Mouse (Mus musculus) liver, embryonic 13.5 days (tissue): ENCODE data around the gene Isyna1. TPM values are rescaled to one million over a fixed set of nuclear protein-coding genes. Genes with fewer than 3 reads are reported as not detected.

Source experiments
- ATAC-seq: fragments of 200-750 bp; cut with Nextera tagmentation; 2 replicates; pipeline ENCODE4 v1.8.0; 2017; ENCODE audit warnings: low read depth, mild to moderate bottlenecking, moderate number of reproducible peaks, moderate library complexity
- DNase-seq: peaks from one replicate; pipeline ENCODE4 v3.0.0; 2022
- H3K27ac ChIP-seq: fragments of 300-500 bp; sonication (generic); 2 replicates; pipeline ENCODE4 v1.5.1; 2015; ENCODE audit warnings: moderate library complexity, mild to moderate bottlenecking, inconsistent platforms
- H3K27me3 ChIP-seq: fragments of 300-500 bp; sonication (generic); 2 replicates; pipeline ENCODE4 v1.6.1; 2015; ENCODE audit warnings: mild to moderate bottlenecking, inconsistent platforms
- H3K36me3 ChIP-seq: fragments of 300-500 bp; sonication (generic); 2 replicates; pipeline ENCODE4 v1.6.1; 2015; ENCODE audit warnings: mild to moderate bottlenecking, inconsistent platforms
- H3K4me1 ChIP-seq: fragments of 300-500 bp; sonication (generic); replicated peaks from 2 replicates; pipeline ENCODE4 v1.6.1; 2015; ENCODE audit warnings: inconsistent platforms
- H3K4me2 ChIP-seq: fragments of 300-500 bp; sonication (generic); 2 replicates; pipeline ENCODE4 v1.6.1; 2015; ENCODE audit warnings: inconsistent platforms, mild to moderate bottlenecking, moderate library complexity
- H3K4me3 ChIP-seq: fragments of 300-500 bp; sonication (generic); replicated peaks from 2 replicates; pipeline ENCODE4 v1.5.1; 2015; ENCODE audit warnings: mild to moderate bottlenecking, inconsistent platforms
- H3K9ac ChIP-seq: fragments of 300-500 bp; sonication (generic); 2 replicates; pipeline ENCODE4 v1.6.1; 2015; ENCODE audit warnings: mild to moderate bottlenecking, inconsistent platforms
- H3K9me3 ChIP-seq: fragments of 300-500 bp; sonication (generic); replicated peaks from 2 replicates; pipeline ENCODE4 v1.6.1; 2016; ENCODE audit warnings: inconsistent platforms
- WGBS: fragments of 180-500 bp; shearing (Covaris S2); methylation state at CpG from one replicate; pipeline ENCODE4 v1.1.7; 2015; ENCODE audit not compliant: insufficient replicate concordance; 5-methylcytosine and 5-hydroxymethylcytosine counted together
- polyA plus RNA-seq: library from polyadenylated mRNA; unstranded; fragments of >200 nt; fragmentation: Nextera tagmentation; extraction: Ambion mirVana; gene quantifications from 2 replicates; pipeline ENCODE4 v1.2.1, GENCODE M21; 2015

Gene Isyna1
- polyA plus RNA-seq, 1 experiment from 2014 or later: 84.9 TPM

DNA sequence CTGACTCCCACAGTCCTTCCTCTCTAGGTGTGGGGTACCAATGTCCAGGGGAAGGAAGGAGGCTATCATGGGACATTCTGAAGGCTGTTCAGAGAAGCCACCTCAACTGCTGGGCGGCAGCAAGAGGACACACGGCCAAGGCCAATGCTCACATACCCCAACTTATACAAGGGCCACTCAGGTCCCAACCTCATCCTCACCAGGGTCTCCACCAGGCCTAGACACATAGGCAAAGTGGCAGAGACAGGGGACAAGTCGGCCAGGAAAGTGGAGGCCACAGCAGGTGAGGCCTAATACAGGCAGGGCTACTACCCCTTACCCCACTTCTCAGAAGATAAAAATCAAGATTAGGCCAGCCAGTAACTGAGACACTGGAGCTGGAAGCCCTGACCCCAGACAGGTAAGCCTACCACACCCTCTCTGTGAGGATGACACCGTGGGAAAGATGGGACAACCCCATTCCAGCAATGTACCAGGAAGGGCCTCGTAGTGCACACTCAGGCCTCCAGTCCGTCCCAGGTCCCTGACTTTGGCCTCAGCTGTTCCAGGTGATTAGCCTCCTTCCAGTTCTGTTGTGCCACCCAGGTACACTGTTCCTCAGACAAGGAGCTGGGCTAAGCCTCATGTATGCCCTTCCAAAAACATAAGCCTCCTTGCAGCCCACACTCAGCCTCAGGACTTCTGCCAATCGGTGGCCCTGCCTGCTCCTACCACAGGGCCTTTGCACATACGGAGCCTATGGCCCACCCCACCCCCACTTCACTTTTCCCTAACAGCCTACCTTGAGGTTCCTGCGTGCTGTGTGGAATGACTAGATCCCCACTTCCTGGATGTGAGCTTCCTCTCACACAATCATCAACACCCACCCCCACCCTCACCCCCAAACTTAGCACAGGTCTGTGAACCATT, 12.0 kb downstream of the Isyna1 start:
- H3K27me3 ChIP-seq: peaks cover 5% of the 10 kb centered on the region; the same call in 1 of the 2 replicates
- H3K4me2 ChIP-seq: peak overlapping the region; percentile 93; the same call in 1 of the 2 replicates
- peak overlapping the region; percentile 81 for H3K4me3 ChIP-seq
- ATAC-seq (no peak), DNase-seq (no peak)
- WGBS: 69% methylated on average over 9 of the region's 9 CpGs
- peaks cover 87% of the 10 kb centered on the region for H3K4me1 ChIP-seq
- peak overlapping the region; percentile 16 for H3K27ac ChIP-seq
- peaks cover 16% of the 10 kb centered on the region for H3K36me3 ChIP-seq
- H3K9me3 ChIP-seq: no peaks in the 10 kb centered on the region
- H3K9ac ChIP-seq: peak overlapping the region; percentile 94; the same call in 1 of the 2 replicates

DNA sequence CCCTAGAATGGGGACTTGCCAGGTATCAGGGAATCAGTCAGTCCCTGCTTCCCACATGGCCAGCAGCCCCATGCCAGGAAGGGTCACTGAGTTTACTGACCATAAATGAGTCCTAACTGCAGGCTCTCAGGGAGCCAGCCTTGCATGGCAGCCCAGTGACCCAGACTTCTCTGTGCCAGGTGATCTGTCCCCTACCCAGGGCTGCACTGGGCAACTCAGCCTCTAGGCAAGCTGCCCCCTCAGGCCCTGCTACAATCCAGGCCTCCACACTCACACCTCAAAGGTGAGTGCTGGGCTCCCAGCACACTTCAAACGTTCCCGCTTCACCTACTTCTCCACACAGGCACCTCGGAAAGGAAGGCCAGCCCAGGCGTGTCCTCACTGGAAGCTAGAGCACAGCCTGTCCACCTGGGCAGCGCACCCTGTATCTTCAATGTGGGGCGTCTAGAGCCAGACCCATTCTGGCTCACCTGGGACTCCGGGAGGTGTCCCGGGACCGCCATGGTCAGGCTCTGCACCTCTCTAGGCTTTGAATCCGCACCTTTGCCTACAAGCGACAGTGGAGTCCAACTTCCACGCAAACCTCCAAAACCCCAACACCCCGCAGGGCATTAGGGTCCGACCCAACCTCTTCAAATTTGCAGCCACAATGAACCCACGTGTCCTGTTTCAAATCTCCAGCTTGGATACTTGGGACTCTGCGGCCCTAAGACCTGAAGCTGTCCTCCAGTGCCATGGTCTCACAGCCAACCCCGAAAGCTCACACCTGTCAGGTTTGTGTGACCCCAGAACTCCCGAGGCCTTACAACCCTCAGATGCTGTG, 12.8 kb downstream of the Isyna1 start:
- H3K9me3 ChIP-seq: no peaks in the 10 kb centered on the region
- H3K9ac ChIP-seq: peak overlapping the region; percentile 94
- peaks cover 87% of the 10 kb centered on the region for H3K4me1 ChIP-seq
- H3K27me3 ChIP-seq: peaks cover 5% of the 10 kb centered on the region; the same call in 1 of the 2 replicates
- H3K36me3 ChIP-seq: peaks cover 12% of the 10 kb centered on the region
- WGBS: 49% methylated on average over 18 of the region's 18 CpGs
- peak overlapping the region; percentile 81 for H3K4me3 ChIP-seq
- ATAC-seq (no peak), DNase-seq (no peak)
- peak overlapping the region; percentile 93 for H3K4me2 ChIP-seq
- H3K27ac ChIP-seq: peak overlapping the region; percentile 91

DNA sequence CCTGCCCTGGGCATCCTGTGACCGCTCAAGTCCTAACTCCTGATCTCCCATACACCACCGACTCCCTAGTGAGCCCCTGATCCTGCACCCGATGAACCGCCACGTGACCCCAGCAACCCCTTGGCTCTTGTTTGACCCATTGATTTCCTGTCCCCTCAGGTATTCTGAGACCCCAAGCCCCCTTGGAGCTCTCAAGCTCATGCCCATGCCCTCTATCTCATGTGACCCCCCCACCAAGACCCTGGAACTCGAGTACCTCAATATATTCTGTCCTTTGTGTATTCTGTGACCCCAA, 13.4 kb downstream of the Isyna1 start:
- peaks cover 5% of the 10 kb centered on the region; the same call in 1 of the 2 replicates for H3K27me3 ChIP-seq
- H3K27ac ChIP-seq: peak overlapping the region; percentile 91
- WGBS: 10% methylated on average over 6 of the region's 6 CpGs

DNA sequence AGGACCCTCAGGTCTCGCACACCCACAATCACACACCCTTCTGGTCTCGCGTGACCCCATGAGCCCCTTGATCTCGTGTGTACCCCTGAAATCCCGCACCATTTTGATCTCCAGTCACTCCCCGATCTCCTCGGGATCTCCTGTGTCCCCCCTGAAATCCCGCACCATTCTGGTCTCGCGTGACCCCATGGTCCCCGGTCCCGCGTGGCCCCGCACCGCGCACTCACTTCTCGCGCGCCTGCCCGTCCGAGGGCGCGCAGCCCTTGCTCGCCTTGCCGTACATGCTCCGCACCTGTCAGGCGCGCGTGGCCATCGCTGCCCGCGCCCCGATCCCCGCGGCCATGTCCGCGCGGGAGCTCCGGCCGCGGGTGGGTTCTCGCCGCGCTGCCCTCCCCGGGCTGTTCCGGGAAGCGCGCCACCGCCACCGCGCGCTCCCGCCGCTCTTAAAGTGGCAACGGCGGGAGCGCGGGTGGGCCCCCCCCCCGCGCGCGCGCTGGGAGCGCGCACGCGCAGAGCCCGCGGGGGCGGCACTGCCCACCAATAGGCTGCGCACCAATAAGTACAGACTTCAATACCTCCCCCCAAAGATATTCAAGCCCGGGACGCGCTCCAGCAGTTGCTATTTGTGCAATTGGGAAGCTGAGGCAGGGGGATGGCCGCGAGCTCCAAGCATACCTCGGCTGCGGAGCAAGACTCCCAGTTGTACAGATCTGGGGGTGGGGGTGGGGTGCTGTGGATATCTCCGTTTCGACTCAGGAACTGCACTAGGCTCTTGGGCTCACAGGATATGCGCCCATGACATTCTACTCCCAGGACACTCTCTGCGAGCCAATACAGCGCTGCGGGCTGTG, 13.9 kb downstream of the Isyna1 start:
- H3K9me3 ChIP-seq: no peaks in the 10 kb centered on the region
- H3K27ac ChIP-seq: peak overlapping the region; percentile 91
- H3K27me3 ChIP-seq: peaks cover 5% of the 10 kb centered on the region; the same call in 1 of the 2 replicates
- H3K9ac ChIP-seq: peak overlapping the region; percentile 94
- under 1% methylated on average over 77 of the region's 84 CpGs for WGBS
- ATAC-seq (peak; percentile 10; the same call in 1 of the 2 replicates), DNase-seq (no peak)
- H3K36me3 ChIP-seq: 0 out of 2 replicates have a peak, but pooled peaks cover under 1% of the 10 kb centered on the region
- H3K4me2 ChIP-seq: peak overlapping the region; percentile 93
- H3K4me1 ChIP-seq: peaks cover 83% of the 10 kb centered on the region
- peak overlapping the region; percentile 81 for H3K4me3 ChIP-seq

More for the DNA sequence above, 13.4 kb downstream of the Isyna1 start:
- no peak for DNase-seq
- ATAC-seq: no peak
- peak overlapping the region; percentile 81 for H3K4me3 ChIP-seq
- peak overlapping the region; percentile 93 for H3K4me2 ChIP-seq
- peak overlapping the region; percentile 94 for H3K9ac ChIP-seq
- H3K36me3 ChIP-seq: peaks cover 6% of the 10 kb centered on the region
- peaks cover 85% of the 10 kb centered on the region for H3K4me1 ChIP-seq
- no peaks in the 10 kb centered on the region for H3K9me3 ChIP-seq

DNA sequence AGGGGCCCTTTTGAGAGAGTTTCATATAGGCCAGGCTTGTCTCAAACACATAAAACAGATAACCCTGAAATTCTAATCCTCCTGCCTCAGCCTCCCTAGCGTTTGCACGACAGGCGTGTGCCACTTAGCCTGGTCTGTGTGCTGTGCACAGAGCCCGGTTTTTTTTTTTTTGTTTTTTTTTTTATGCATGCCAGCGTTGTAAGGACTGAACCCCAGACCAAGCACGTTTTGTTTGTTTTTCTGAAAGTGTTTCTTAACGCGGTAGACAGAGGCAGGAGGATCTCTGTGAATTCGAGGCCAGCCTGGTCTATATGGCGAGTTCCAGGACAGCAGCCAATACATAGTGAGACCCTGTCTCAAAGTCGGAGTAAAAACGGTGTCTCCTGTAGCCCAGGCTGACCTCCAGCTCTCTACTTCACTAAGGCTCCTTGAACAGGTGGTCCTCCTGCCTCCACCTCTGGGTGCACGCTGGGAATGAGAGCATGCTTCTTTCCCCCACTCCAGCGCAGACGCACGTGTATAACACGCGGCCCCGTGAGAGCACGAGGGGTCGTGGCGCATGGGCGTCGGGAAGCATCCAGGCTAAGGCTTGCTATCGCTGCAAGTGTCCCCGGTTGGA, 14.7 kb downstream of the Isyna1 start, which contains the start of gene Ssbp4:
TSS of gene Ssbp4 (minus strand) at position 124 of the 619 bp plus-strand sequence.
- peaks cover 87% of the 10 kb centered on the region for H3K4me1 ChIP-seq

DNA sequence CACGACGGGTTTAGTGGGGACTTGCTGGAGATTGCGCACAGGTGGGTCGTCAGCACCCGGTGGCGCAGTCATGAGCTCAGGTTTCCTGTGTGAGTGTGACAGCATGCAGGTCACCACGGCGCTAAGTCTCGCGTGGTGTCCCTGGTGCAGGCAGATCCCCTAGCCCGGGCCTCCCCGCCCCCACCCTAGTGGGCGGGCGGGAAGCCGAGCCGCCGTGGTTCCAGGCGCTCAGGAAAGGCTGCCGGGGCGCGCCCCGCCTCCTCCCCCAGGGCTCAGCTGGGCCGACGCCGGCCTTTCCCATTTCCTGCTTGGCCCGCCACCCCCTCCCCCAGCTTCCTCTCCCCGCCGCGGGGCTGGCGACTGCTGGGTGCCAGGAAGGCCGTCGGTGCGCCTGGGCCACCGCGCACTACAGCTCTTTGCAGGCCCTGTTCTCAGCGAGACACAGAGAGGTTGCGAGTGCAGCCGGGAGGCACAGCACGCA, 15.2 kb downstream of the Isyna1 start:
- Histone ChIP-seq H3K27me3 (peaks cover 5% of the 10 kb centered on the region; the same call in 1 of the 2 replicates), H3K9ac (peak overlapping the region; percentile 94), H3K9me3 (no peaks in the 10 kb centered on the region), H3K4me2 (peak overlapping the region; percentile 93), H3K27ac (peak overlapping the region; percentile 91), H3K4me3 (peak overlapping the region; percentile 81), H3K36me3 (no peaks in the 10 kb centered on the region), H3K4me1 (peaks cover 87% of the 10 kb centered on the region)
- ATAC-seq: peak; percentile 25
- peak; percentile 50 for DNase-seq
- WGBS: under 1% methylated on average over 38 of the region's 39 CpGs

More for the DNA sequence above, 14.7 kb downstream of the Isyna1 start, which contains the start of gene Ssbp4:
- no peaks in the 10 kb centered on the region for H3K36me3 ChIP-seq
- peak within 1 kb of the TSS; percentile 81 for H3K4me3 ChIP-seq
- H3K27ac ChIP-seq: peak within 1 kb of the TSS; percentile 91
- peak within 1 kb of the TSS; percentile 93 for H3K4me2 ChIP-seq
- 1% methylated on average over 26 of the region's 26 CpGs for WGBS
- ATAC-seq: no peak
- DNase-seq: no peak
- no peaks in the 10 kb centered on the region for H3K9me3 ChIP-seq
- H3K9ac ChIP-seq: peak within 1 kb of the TSS; percentile 94
- H3K27me3 ChIP-seq: peaks cover 5% of the 10 kb centered on the region; the same call in 1 of the 2 replicates

DNA sequence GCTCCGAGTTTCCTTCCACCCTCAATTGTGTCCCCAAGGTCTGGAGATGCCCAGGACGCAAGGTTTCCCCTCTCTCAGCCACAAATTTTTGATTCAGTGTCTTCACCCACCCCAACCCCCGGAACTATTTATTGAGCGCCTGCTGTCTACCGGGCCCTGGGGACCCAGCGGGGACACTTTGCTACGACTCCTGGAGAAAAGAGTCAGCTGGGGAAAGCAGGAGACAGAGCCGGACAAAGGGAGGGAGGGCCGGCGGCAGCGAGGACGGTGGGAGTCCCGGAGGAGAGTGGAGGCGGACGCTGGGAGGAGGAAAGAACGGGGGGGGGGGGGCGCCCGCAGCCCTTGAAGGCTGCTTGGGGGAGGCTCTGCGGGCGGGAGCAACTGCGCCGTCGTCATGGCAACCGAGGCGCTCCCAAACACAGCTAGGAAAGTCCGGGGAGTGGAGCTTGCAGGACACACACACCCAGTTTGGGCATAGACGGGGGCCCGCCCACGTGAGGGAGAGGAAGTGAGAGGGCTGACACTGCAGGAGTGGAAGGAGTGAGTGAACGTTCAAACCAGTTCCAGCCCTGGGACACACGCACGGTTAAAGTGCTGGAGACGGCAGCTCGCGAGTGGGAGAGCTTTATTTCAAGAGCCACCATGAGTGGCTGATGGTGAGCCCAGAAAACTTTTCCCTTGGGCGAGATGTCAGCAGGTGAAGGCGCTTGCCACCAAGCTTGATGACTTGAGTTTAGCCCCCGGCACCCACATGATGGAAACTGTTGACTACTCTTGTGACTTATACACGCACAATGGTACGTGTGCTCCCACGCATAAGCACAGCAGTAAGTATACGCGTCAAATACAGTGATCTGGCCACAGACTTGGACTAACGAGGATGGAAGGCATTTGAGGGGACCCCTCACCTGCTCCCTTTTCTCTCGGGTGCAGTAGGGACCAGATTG, 15.9 kb downstream of the Isyna1 start:
- H3K4me1 ChIP-seq: peaks cover 86% of the 10 kb centered on the region
- no peaks in the 10 kb centered on the region for H3K36me3 ChIP-seq
- H3K4me3 ChIP-seq: peak overlapping the region; percentile 81
- H3K9ac ChIP-seq: peak overlapping the region; percentile 94
- H3K27ac ChIP-seq: peak overlapping the region; percentile 91
- peak; percentile 64 for ATAC-seq
- DNase-seq: peak; percentile 73
- WGBS: under 1% methylated on average over 44 of the region's 45 CpGs
- H3K27me3 ChIP-seq: peaks cover 5% of the 10 kb centered on the region; the same call in 1 of the 2 replicates
- peak overlapping the region; percentile 93 for H3K4me2 ChIP-seq
- H3K9me3 ChIP-seq: no peaks in the 10 kb centered on the region

DNA sequence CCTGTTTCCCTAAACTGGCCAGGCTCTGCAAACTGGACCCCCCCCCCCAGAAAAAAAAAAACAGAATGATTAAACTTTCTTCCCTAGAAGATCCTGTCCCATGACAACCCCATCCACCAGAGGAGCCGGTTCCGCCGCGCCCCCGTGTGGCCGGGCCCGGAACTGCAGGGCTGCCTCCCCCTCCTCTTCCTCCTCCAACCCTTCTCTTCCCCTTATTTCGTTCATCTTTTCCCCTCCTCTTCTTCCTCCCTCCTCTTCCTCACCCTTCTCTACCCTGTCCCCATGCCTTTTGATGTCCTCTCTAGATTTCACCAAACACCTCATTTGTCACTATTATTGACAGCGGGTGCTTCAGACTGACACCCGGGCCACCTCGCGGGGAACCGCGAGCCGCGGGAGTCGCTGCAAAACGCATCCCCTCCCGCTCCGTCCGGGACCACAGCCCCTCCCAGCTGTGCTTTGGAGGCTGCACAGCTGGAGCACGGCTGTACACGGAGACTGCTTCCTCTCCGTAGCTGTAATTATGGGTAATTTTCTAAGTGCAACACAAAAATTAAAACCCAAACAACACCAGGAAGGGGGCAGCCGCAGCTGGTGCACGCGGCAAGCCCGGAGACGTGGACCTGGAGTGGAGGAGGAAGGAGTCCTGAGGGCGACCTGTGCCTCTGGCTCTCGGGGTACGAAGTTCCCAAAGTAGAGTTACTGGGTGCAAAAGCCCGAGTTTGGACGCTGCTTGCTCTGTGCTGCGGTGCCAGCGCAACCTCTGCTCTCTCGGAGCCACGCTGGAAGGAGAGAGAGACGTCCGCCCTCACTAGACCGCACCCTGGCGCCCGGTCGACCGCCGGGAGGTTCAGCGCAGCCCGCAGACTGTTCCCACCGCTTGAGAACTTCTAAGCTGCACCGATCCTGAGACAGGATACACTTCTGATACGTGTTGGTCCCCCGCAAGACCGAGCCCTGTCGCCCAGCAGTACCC, 16.9 kb downstream of the Isyna1 start:
- DNase-seq (peak; percentile 72), ATAC-seq (peak; percentile 61)
- WGBS: under 1% methylated on average over 54 of the region's 54 CpGs
- Histone ChIP-seq H3K4me2 (peak overlapping the region; percentile 93), H3K4me1 (peaks cover 87% of the 10 kb centered on the region), H3K36me3 (no peaks in the 10 kb centered on the region), H3K9ac (peak overlapping the region; percentile 94), H3K27me3 (peaks cover 5% of the 10 kb centered on the region; the same call in 1 of the 2 replicates), H3K27ac (peak overlapping the region; percentile 91), H3K9me3 (no peaks in the 10 kb centered on the region), H3K4me3 (peak overlapping the region; percentile 81)
